Mouse (Mus musculus): Measurements from ENCODE around the gene Mllt3.

The Mllt3 gene

DNA sequence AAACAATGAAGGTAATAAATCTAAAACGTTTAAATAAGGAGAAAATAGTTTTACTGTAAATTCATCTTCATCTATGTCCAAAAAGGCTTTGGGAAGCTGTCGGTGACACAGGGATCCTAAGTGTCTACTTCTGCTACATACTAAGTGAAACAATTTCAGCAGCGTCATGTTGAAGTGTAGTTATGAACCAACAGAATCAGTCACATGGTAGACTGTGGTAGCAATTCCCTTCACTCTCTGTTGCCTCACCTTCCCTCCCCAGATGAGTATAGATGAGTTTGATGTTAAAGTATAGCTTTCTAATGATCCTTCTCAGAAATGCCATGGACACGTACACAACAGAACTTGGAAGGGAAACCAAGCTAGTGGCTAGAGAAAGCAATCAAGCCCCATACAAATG is 79.9 kb downstream of the Mllt3 start:
- Histone ChIP-seq H3K4me3 (replicated peaks; ENCODE audit: low read length) (no peak overlapping the region), H3K9me3 (ENCODE audit: low read length) (no peaks in the 10 kb centered on the region), H3K36me3 (ENCODE audit: insufficient read depth, low read length) (no peaks in the 10 kb centered on the region), H3K27me3 (ENCODE audit: insufficient read depth, low read length) (no peaks in the 10 kb centered on the region), H3K4me1 (replicated peaks; ENCODE audit: low read depth, low read length) (no peaks in the 10 kb centered on the region)
- TF ChIP-seq CTCF (conservative IDR thresholded peaks at IDR 0.05; ENCODE audit: low read length) (no peak), POU5F1 (IDR thresholded peaks at IDR 0.05; ENCODE audit: borderline replicate concordance, low read length) (no peak), NANOG (IDR thresholded peaks at IDR 0.05; ENCODE audit: borderline replicate concordance, low read length) (no peak)

DNA sequence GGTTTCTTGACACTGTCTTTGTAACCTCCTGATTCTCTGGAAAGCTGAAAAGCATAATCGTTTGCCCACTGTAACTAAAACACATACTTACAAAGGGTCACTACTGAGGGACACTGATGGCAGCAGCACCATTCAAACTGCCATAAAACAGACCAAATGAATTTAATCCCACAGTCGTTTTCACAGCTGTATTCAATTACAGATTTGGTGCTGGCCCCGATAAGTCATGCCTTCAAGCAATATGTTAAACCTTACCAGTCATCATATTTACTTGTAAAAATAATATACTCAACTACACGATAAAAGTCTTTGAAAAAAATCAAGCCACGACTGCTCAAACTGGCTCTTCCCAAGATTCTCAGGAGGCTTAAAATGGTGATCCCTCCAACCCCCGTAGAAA is 83.7 kb downstream of the Mllt3 start:
- Histone ChIP-seq H3K4me1 (replicated peaks; ENCODE audit: low read depth, low read length) (no peaks in the 10 kb centered on the region), H3K9me3 (ENCODE audit: low read length) (no peaks in the 10 kb centered on the region), H3K36me3 (ENCODE audit: insufficient read depth, low read length) (no peaks in the 10 kb centered on the region), H3K27me3 (ENCODE audit: insufficient read depth, low read length) (no peaks in the 10 kb centered on the region), H3K4me3 (replicated peaks; ENCODE audit: low read length) (no peak overlapping the region)
- TF ChIP-seq NANOG (IDR thresholded peaks at IDR 0.05; ENCODE audit: borderline replicate concordance, low read length) (no peak), POU5F1 (IDR thresholded peaks at IDR 0.05; ENCODE audit: borderline replicate concordance, low read length) (no peak), CTCF (conservative IDR thresholded peaks at IDR 0.05; ENCODE audit: low read length) (no peak)

- Histone ChIP-seq H3K9me3 (ENCODE audit: low read length) (no peaks in the 10 kb centered on the region), H3K27me3 (ENCODE audit: insufficient read depth, low read length) (no peaks in the 10 kb centered on the region), H3K4me1 (replicated peaks; ENCODE audit: low read depth, low read length) (no peaks in the 10 kb centered on the region), H3K4me3 (replicated peaks; ENCODE audit: low read length) (no peak overlapping the region), H3K36me3 (ENCODE audit: insufficient read depth, low read length) (no peaks in the 10 kb centered on the region)
- no peak for TF ChIP-seq CTCF (conservative IDR thresholded peaks at IDR 0.05; ENCODE audit: low read length)
- no peak for TF ChIP-seq NANOG (IDR thresholded peaks at IDR 0.05; ENCODE audit: borderline replicate concordance, low read length)
- TF ChIP-seq POU5F1 (IDR thresholded peaks at IDR 0.05; ENCODE audit: borderline replicate concordance, low read length), result no peak
Measured at GRCm38 (mm10) chr4:87944320-87944719, 88.8 kb downstream of the Mllt3 start.

- no peaks in the 10 kb centered on the region for H3K36me3 ChIP-seq (ENCODE audit: insufficient read depth, low read length)
- TF ChIP-seq CTCF (conservative IDR thresholded peaks at IDR 0.05; ENCODE audit: low read length) (no peak), NANOG (IDR thresholded peaks at IDR 0.05; ENCODE audit: borderline replicate concordance, low read length) (no peak), POU5F1 (IDR thresholded peaks at IDR 0.05; ENCODE audit: borderline replicate concordance, low read length) (no peak)
- H3K4me1 ChIP-seq (replicated peaks; ENCODE audit: low read depth, low read length), result no peaks in the 10 kb centered on the region
- H3K9me3 ChIP-seq (ENCODE audit: low read length), result no peaks in the 10 kb centered on the region
- H3K4me3 ChIP-seq (replicated peaks; ENCODE audit: low read length), result no peak overlapping the region
- H3K27me3 ChIP-seq (ENCODE audit: insufficient read depth, low read length), result no peaks in the 10 kb centered on the region
Measured at GRCm38 (mm10) chr4:87942921-87943403, 90.2 kb downstream of the Mllt3 start.

DNA sequence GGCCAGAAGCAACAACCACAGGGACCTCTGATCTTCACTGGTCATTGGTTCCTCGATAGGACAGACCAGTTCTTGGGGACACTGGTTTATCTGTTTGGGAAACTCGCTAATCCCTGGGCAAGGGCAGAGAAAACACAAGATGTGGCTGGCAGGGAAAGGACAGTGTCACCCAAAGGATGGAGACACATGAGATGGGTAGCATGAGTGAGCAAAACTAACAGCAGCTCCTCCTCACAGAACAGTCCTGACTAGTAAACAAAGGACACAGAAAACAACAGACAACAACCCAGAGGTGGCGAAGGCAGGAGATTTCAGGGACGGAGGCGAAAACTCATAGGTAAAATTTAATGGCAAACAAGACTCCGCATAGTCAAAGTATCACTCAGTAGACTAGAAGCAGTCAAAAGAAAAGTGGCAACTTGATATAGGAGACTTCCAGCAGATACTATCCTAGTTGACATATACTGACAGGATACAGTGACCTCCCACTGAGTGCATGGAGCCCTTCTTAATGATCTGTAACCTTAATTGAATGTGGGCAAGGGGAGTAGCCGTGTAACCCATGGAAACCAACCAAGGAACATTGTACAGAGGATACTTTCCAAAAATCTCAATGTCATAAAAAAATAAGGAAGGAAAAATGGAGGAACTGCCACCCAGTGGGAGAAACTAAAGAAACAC is 93.5 kb downstream of the Mllt3 start:
- TF ChIP-seq POU5F1 (IDR thresholded peaks at IDR 0.05; ENCODE audit: borderline replicate concordance, low read length) (no peak), NANOG (IDR thresholded peaks at IDR 0.05; ENCODE audit: borderline replicate concordance, low read length) (no peak), CTCF (conservative IDR thresholded peaks at IDR 0.05; ENCODE audit: low read length) (no peak)
- Histone ChIP-seq H3K9me3 (ENCODE audit: low read length) (no peaks in the 10 kb centered on the region), H3K4me1 (replicated peaks; ENCODE audit: low read depth, low read length) (no peaks in the 10 kb centered on the region), H3K4me3 (replicated peaks; ENCODE audit: low read length) (no peak overlapping the region), H3K27me3 (ENCODE audit: insufficient read depth, low read length) (no peaks in the 10 kb centered on the region), H3K36me3 (ENCODE audit: insufficient read depth, low read length) (no peaks in the 10 kb centered on the region)

- Histone ChIP-seq H3K36me3 (ENCODE audit: insufficient read depth, low read length) (no peaks in the 10 kb centered on the region), H3K9me3 (ENCODE audit: low read length) (no peaks in the 10 kb centered on the region), H3K27me3 (ENCODE audit: insufficient read depth, low read length) (no peaks in the 10 kb centered on the region), H3K4me1 (replicated peaks; ENCODE audit: low read depth, low read length) (no peaks in the 10 kb centered on the region), H3K4me3 (replicated peaks; ENCODE audit: low read length) (no peak overlapping the region)
- TF ChIP-seq CTCF (conservative IDR thresholded peaks at IDR 0.05; ENCODE audit: low read length), result no peak
- TF ChIP-seq NANOG (IDR thresholded peaks at IDR 0.05; ENCODE audit: borderline replicate concordance, low read length), result no peak
- TF ChIP-seq POU5F1 (IDR thresholded peaks at IDR 0.05; ENCODE audit: borderline replicate concordance, low read length), result no peak
Measured at GRCm38 (mm10) chr4:87936326-87936725, 96.8 kb downstream of the Mllt3 start.

GRCm38 (mm10) chr4:87933701-87934337 is 99.3 kb downstream of the Mllt3 start:
- H3K36me3 ChIP-seq (ENCODE audit: insufficient read depth, low read length), result no peaks in the 10 kb centered on the region
- no peak overlapping the region for H3K4me3 ChIP-seq (replicated peaks; ENCODE audit: low read length)
- TF ChIP-seq POU5F1 (IDR thresholded peaks at IDR 0.05; ENCODE audit: borderline replicate concordance, low read length) (no peak), CTCF (conservative IDR thresholded peaks at IDR 0.05; ENCODE audit: low read length) (no peak), NANOG (IDR thresholded peaks at IDR 0.05; ENCODE audit: borderline replicate concordance, low read length) (no peak)
- no peaks in the 10 kb centered on the region for H3K4me1 ChIP-seq (replicated peaks; ENCODE audit: low read depth, low read length)
- H3K27me3 ChIP-seq (ENCODE audit: insufficient read depth, low read length), result no peaks in the 10 kb centered on the region
- H3K9me3 ChIP-seq (ENCODE audit: low read length), result no peaks in the 10 kb centered on the region

GRCm38 (mm10) chr4:87930356-87931245 is 102.6 kb downstream of the Mllt3 start:
- no peaks in the 10 kb centered on the region for H3K27me3 ChIP-seq (ENCODE audit: insufficient read depth, low read length)
- no peaks in the 10 kb centered on the region for H3K9me3 ChIP-seq (ENCODE audit: low read length)
- no peaks in the 10 kb centered on the region for H3K36me3 ChIP-seq (ENCODE audit: insufficient read depth, low read length)
- H3K4me1 ChIP-seq (replicated peaks; ENCODE audit: low read depth, low read length), result no peaks in the 10 kb centered on the region
- H3K4me3 ChIP-seq (replicated peaks; ENCODE audit: low read length), result no peak overlapping the region
- TF ChIP-seq NANOG (IDR thresholded peaks at IDR 0.05; ENCODE audit: borderline replicate concordance, low read length) (no peak), CTCF (conservative IDR thresholded peaks at IDR 0.05; ENCODE audit: low read length) (no peak)
